Mouse (Mus musculus) midbrain, postnatal 0 days (tissue): Measurements from ENCODE around the gene 1300017J02Rik. TPM values are rescaled to one million over a fixed set of nuclear protein-coding genes. Genes with fewer than 3 reads are reported as not detected.
A peak's percentile ranks its signal among the peaks of the same experiment; 100 is the strongest.

ENCODE experiments used
- ATAC-seq: fragments of 200-750 bp; cut with Nextera tagmentation; 2 replicates; pipeline ENCODE4 v1.8.0; 2017; ENCODE audit warnings: moderate number of reproducible peaks, mild to moderate bottlenecking, moderate TSS enrichment, moderate library complexity; ENCODE audit not compliant: low FRiP score
- DNase-seq: peaks from one replicate; pipeline ENCODE4 v3.0.0-alpha.2; 2015; ENCODE audit warnings: low spot score
- H3K27ac ChIP-seq: fragments of 300-500 bp; sonication (generic); 2 replicates; pipeline ENCODE4 v1.5.1; 2014; ENCODE audit warnings: low read depth, mild to moderate bottlenecking, low read length, mixed read lengths
- H3K27me3 ChIP-seq: fragments of 300-500 bp; sonication (generic); 2 replicates; pipeline ENCODE4 v1.6.1; 2014; ENCODE audit warnings: low read length, control low read depth, mixed read lengths; ENCODE audit not compliant: insufficient read depth
- H3K36me3 ChIP-seq: fragments of 300-500 bp; sonication (generic); 2 replicates; pipeline ENCODE4 v1.6.1; 2014; ENCODE audit warnings: low read length, control low read depth, mixed read lengths; ENCODE audit not compliant: insufficient read depth
- H3K4me1 ChIP-seq: fragments of 300-500 bp; sonication (generic); 2 replicates; pipeline ENCODE4 v1.6.1; 2014; ENCODE audit warnings: mild to moderate bottlenecking, control low read depth, antibody characterized with exemption, low read length, mixed read lengths; ENCODE audit not compliant: insufficient read depth
- H3K4me2 ChIP-seq: fragments of 300-500 bp; sonication (generic); 2 replicates; pipeline ENCODE4 v1.6.1; 2014; ENCODE audit warnings: low read depth, mild to moderate bottlenecking, low read length, mixed read lengths; ENCODE audit not compliant: poor library complexity, severe bottlenecking
- H3K4me3 ChIP-seq: fragments of 300-500 bp; sonication (generic); 2 replicates; pipeline ENCODE4 v1.5.1; 2014; ENCODE audit warnings: low read depth, mild to moderate bottlenecking, low read length, moderate library complexity
- H3K9ac ChIP-seq: fragments of 300-500 bp; sonication (generic); replicated peaks from 2 replicates; pipeline ENCODE4 v1.6.1; 2014; ENCODE audit warnings: mild to moderate bottlenecking, low read length, moderate library complexity, mixed read lengths; ENCODE audit not compliant: poor library complexity, severe bottlenecking
- H3K9me3 ChIP-seq: fragments of 300-500 bp; sonication (generic); 2 replicates; pipeline ENCODE4 v1.6.1; 2016; ENCODE audit warnings: low read length, control low read depth
- CTCF ChIP-seq: IDR thresholded peaks from 2 replicates; pipeline ENCODE4 v1.5.1; 2016; ENCODE audit warnings: antibody characterized with exemption, mild to moderate bottlenecking
- WGBS: fragments of 180-500 bp; shearing (Covaris S2); extraction: QIAGEN DNeasy Blood & Tissue Kit; methylation state at CpG from one replicate; pipeline ENCODE4 v1.1.7; 2014; 5-methylcytosine and 5-hydroxymethylcytosine counted together
- polyA plus RNA-seq: library from polyadenylated mRNA; unstranded; fragments of >200 nt; fragmentation: Nextera tagmentation; extraction: Ambion mirVana; gene quantifications from 2 replicates; pipeline ENCODE4 v1.2.1, GENCODE M21; 2015
- total RNA-seq: library from RNA; depleted of rRNA; stranded (reverse); fragments of >200 nt; gene quantifications from 2 replicates; pipeline ENCODE4 v1.2.3, GENCODE M21; 2014

The 1300017J02Rik gene
- total and polyA plus RNA-seq, 2 experiments from 2014 or later, result 0.27 to 0.56 TPM

DNA sequence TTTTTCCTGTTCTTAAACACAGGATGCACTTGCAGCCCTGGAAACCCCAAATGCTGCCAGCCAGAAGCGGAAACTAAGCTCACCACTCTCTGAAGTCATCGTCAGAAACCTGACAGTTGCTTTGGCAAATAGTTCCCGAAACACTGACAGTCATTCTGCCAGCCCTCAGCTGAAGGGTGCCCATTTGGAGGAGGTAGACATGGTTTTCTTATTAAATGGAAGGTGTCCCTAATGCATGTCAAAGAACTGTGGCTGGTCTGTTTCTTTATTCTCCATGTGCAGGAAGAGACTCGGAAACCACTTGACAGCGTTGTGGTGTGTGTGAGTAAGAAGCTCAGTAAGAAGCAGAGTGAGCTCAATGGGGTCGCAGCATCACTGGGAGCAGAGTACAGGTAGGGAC is 27.8 kb upstream of the 1300017J02Rik start:
- H3K9ac ChIP-seq, result no peak overlapping the region
- no peak overlapping the region for H3K4me3 ChIP-seq
- H3K36me3 ChIP-seq, result peaks cover 16% of the 10 kb centered on the region
- WGBS, result 92% methylated on average over 6 of the region's 6 CpGs
- ATAC-seq (no peak), DNase-seq (no peak)
- no peaks in the 10 kb centered on the region for H3K4me1 ChIP-seq
- no peaks in the 10 kb centered on the region for H3K27me3 ChIP-seq
- no peak for TF ChIP-seq CTCF
- H3K9me3 ChIP-seq, result no peaks in the 10 kb centered on the region
- H3K27ac ChIP-seq, result no peak overlapping the region
- H3K4me2 ChIP-seq, result no peak overlapping the region

DNA sequence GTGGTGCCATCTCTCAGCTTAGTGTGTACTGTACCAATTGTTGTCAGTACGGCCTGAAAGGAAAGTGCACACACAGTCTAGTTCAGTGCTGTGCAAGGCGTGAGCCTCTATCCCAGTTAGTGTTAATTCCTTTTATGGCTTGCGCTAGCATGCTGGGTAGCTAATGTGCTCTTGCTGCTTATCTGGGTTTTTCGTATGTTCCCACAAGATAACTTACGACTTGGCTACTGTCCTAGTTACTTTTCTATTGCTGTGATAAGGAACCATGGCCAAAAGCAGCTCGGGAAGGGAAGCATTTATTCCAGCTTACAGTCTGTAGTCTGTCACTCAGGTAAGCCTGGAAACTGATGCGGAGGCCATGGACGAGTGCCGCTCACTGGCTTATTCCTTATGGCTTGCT is 21.6 kb upstream of the 1300017J02Rik start:
- ATAC-seq, result no peak
- H3K27ac ChIP-seq, result no peak overlapping the region
- WGBS, result 93% methylated on average over 9 of the region's 9 CpGs

DNA sequence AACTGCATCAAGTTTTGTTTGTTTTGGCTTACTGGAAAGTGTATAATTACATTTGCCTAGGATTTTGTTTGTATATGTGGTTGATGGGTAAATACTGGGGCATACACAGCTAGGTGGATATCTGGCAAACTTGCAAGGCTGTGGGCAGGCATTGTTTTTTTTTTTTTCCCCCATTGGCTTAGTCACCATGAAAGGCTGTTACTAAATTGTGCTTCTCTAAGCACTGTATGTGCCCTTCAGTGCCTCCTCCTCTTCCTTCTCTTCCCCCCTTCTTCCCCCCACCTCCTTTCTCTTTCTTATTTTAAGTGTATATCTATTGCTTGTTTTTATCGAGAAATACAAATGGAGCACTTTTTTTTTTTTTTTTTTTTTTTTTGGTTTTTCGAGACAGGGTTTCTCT is 19.8 kb upstream of the 1300017J02Rik start:
- no peak overlapping the region for H3K4me3 ChIP-seq
- TF ChIP-seq CTCF, result no peak
- H3K4me2 ChIP-seq, result no peak overlapping the region
- no peaks in the 10 kb centered on the region for H3K27me3 ChIP-seq
- no peaks in the 10 kb centered on the region for H3K9me3 ChIP-seq
- DNase-seq (no peak), ATAC-seq (no peak)
- WGBS, result 89% methylated on average over 1 of the region's 2 CpGs
- peaks cover 17% of the 10 kb centered on the region; the same call in 1 of the 2 replicates for H3K36me3 ChIP-seq
- no peaks in the 10 kb centered on the region for H3K4me1 ChIP-seq
- no peak overlapping the region for H3K9ac ChIP-seq
- H3K27ac ChIP-seq, result no peak overlapping the region

More for the DNA sequence above, 21.6 kb upstream of the 1300017J02Rik start:
- Histone ChIP-seq H3K4me1 (no peaks in the 10 kb centered on the region), H3K4me2 (no peak overlapping the region), H3K9me3 (no peaks in the 10 kb centered on the region), H3K36me3 (peaks cover 11% of the 10 kb centered on the region; the same call in 1 of the 2 replicates), H3K4me3 (no peak overlapping the region), H3K9ac (no peak overlapping the region), H3K27me3 (no peaks in the 10 kb centered on the region)
- no peak for DNase-seq
- no peak for TF ChIP-seq CTCF

DNA sequence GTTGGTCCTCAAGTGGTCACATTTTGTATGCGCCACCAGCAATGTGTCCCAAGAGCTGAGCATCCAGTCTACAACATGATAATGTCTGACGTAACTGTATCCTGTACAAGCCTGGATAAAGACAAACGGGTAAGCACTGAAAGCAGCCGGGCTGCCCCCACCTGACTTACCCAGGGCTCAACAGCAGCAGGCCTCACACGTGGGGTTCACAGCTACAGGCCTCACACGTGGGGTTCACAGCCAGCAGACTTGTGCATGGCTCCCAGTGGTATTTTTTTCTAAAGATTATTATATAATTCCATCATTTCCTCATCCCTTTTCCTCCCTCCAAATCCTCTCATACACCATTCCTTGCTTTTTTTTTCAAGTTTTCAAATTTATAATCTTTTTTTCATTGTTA is 5.0 kb upstream of the 1300017J02Rik start:
- no peak for DNase-seq
- Histone ChIP-seq H3K4me3 (no peak overlapping the region), H3K27ac (no peak overlapping the region), H3K9me3 (no peaks in the 10 kb centered on the region), H3K4me2 (no peak overlapping the region), H3K9ac (no peak overlapping the region), H3K4me1 (no peaks in the 10 kb centered on the region), H3K27me3 (no peaks in the 10 kb centered on the region), H3K36me3 (peaks cover 8% of the 10 kb centered on the region; the same call in 1 of the 2 replicates)
- no peak for ATAC-seq
- WGBS, result 92% methylated on average over 6 of the region's 6 CpGs
- TF ChIP-seq CTCF, result no peak

DNA sequence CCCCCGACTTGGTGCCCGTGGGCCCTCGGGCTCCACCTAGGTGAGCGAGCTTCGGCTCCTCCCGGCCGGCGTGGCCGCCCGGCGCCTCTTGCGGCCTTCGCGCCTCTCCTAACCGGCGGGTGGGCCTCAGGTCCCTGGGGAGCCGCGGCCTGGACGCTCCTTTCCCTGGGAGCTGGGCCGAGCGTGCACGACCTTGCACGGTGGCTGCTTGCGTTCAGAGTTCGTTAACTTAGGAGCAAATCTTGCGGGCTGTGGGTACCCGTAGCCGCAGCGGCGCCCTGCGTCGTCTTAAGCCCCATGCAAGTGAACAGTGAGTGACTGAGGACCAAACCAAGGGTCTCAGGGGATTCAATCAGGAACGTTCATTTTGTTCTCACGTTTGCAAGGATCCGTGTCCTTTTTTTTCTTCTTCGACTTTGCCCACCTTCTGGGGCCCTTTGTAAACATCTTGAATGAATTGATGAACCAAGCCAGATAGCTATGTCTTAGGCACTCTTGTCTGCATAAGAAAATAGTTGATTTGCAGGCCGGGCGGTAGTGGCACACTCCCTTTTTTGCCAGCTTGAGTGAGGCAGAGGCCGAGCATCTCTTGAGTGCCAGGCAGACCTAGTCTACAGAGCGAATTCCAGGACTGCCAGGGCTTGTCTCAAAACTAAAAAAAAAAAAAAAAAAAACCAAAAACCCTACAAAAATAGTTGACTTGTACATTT is 605 bp upstream of the 1300017J02Rik start:
- Histone ChIP-seq H3K4me1 (no peaks in the 10 kb centered on the region), H3K9me3 (no peaks in the 10 kb centered on the region), H3K4me2 (peak overlapping the region; percentile 93), H3K27me3 (no peaks in the 10 kb centered on the region), H3K9ac (peak overlapping the region; percentile 70), H3K27ac (peak overlapping the region; percentile 43; the same call in 1 of the 2 replicates), H3K36me3 (peaks cover 2% of the 10 kb centered on the region; the same call in 1 of the 2 replicates), H3K4me3 (peak overlapping the region; percentile 98)
- WGBS, result under 1% methylated on average over 40 of the region's 40 CpGs
- ATAC-seq (peak; percentile 39; the same call in 1 of the 2 replicates), DNase-seq (peak; percentile 60)
- TF ChIP-seq CTCF, result peak; percentile 29

DNA sequence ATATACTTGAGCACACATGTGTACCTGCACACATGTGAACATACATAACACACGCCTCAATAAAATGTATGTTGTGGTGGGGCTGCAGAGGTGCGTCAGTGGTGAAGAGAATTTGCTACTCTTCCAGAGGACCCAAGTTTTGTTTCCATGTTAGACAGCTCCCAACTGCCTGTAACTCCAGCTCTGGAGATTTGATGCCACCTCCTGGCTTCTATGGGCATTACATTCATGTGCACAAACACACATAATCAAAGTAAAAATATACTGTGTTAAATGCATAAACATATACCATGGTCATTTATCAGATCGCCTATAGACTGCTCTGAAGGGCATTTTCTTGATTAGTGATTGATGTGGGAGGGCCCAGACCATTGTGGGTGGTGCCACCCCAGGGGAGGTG is 2.2 kb downstream of the 1300017J02Rik start:
- Histone ChIP-seq H3K9ac (no peak overlapping the region), H3K27me3 (no peaks in the 10 kb centered on the region), H3K27ac (no peak overlapping the region), H3K36me3 (no peaks in the 10 kb centered on the region), H3K4me3 (no peak overlapping the region), H3K4me1 (no peaks in the 10 kb centered on the region), H3K9me3 (no peaks in the 10 kb centered on the region), H3K4me2 (no peak overlapping the region)
- DNase-seq (peak; percentile 73), ATAC-seq (no peak)
- TF ChIP-seq CTCF, result peak; percentile 90
- 54% methylated on average over 3 of the region's 3 CpGs for WGBS
